Mouse (Mus musculus) stomach, embryonic 14.5 days (tissue): ENCODE measurements around the gene Scrt2. TPM values are rescaled to one million over a fixed set of nuclear protein-coding genes. Genes with fewer than 3 reads are reported as not detected.
A peak's percentile ranks its signal among the peaks of the same experiment; 100 is the strongest.

Source experiments
- ATAC-seq: fragments of 200-750 bp; cut with Nextera tagmentation; 2 replicates; pipeline ENCODE4 v1.8.0; 2017; ENCODE audit warnings: low read depth, moderate TSS enrichment; ENCODE audit not compliant: insufficient number of reproducible peaks, insufficient read depth, low FRiP score
- H3K27ac ChIP-seq: fragments of 300-500 bp; sonication (generic); 2 replicates; pipeline ENCODE4 v1.5.1; 2014; ENCODE audit warnings: mild to moderate bottlenecking, low read length, moderate library complexity, mixed read lengths
- H3K27me3 ChIP-seq: fragments of 300-500 bp; sonication (generic); 2 replicates; pipeline ENCODE4 v1.6.1; 2014; ENCODE audit warnings: low read length, control low read depth, mixed read lengths; ENCODE audit not compliant: control insufficient read depth, insufficient read depth
- H3K36me3 ChIP-seq: fragments of 300-500 bp; sonication (generic); 2 replicates; pipeline ENCODE4 v1.6.1; 2014; ENCODE audit warnings: mild to moderate bottlenecking, control low read depth, low read length, moderate library complexity, mixed read lengths; ENCODE audit not compliant: control insufficient read depth, insufficient read depth
- H3K4me1 ChIP-seq: fragments of 300-500 bp; sonication (generic); 2 replicates; pipeline ENCODE4 v1.6.1; 2014; ENCODE audit warnings: low read length, control low read depth, mixed read lengths; ENCODE audit not compliant: control insufficient read depth, insufficient read depth
- H3K4me2 ChIP-seq: fragments of 300-500 bp; sonication (generic); replicated peaks from 2 replicates; pipeline ENCODE4 v1.6.1; 2014; ENCODE audit warnings: low read depth, low read length, control low read depth
- H3K4me3 ChIP-seq: fragments of 300-500 bp; sonication (generic); 2 replicates; pipeline ENCODE4 v1.5.1; 2014; ENCODE audit warnings: low read depth, low read length, control low read depth
- H3K9ac ChIP-seq: fragments of 300-500 bp; sonication (generic); replicated peaks from 2 replicates; pipeline ENCODE4 v1.6.1; 2014; ENCODE audit warnings: low read depth, mild to moderate bottlenecking, control low read depth, low read length, moderate library complexity, mixed read lengths
- H3K9me3 ChIP-seq: fragments of 300-500 bp; sonication (generic); 2 replicates; pipeline ENCODE4 v1.6.1; 2016; ENCODE audit warnings: low read depth, low read length, control low read depth; ENCODE audit not compliant: control insufficient read depth
- WGBS: fragments of 180-500 bp; shearing (Covaris S2); extraction: QIAGEN DNeasy Blood & Tissue Kit; methylation state at CpG from one replicate; pipeline ENCODE4 v1.1.7; 2014; 5-methylcytosine and 5-hydroxymethylcytosine counted together
- polyA plus RNA-seq: library from polyadenylated mRNA; unstranded; fragments of >200 nt; fragmentation: Nextera tagmentation; extraction: Ambion mirVana; gene quantifications from 2 replicates; pipeline ENCODE4 v1.2.1, GENCODE M21; 2014

The Scrt2 gene
- polyA plus RNA-seq, 1 experiment from 2014 or later: 0.12 TPM

- no peaks in the 10 kb centered on the region for H3K36me3 ChIP-seq
- WGBS: 85% methylated on average over 3 of the region's 3 CpGs
- no peak for ATAC-seq
- no peaks in the 10 kb centered on the region for H3K4me1 ChIP-seq
- H3K27me3 ChIP-seq: no peaks in the 10 kb centered on the region
- no peak overlapping the region for H3K27ac ChIP-seq
- H3K9ac ChIP-seq: peak overlapping the region; percentile 55; the same call in 1 of the 2 replicates
- H3K4me3 ChIP-seq: peak overlapping the region; percentile 64
- H3K4me2 ChIP-seq: peak overlapping the region; percentile 85
- no peaks in the 10 kb centered on the region for H3K9me3 ChIP-seq
Observed at GRCm38 (mm10) chr2:152106225-152106595, 24.9 kb downstream of the Scrt2 start.

- no peaks in the 10 kb centered on the region for H3K27me3 ChIP-seq
- H3K36me3 ChIP-seq: no peaks in the 10 kb centered on the region
- no peak overlapping the region for H3K9ac ChIP-seq
- 0 out of 2 replicates have a peak overlapping the region, but pooled peaks have one; percentile 64 for H3K4me3 ChIP-seq
- ATAC-seq: no peak
- H3K4me1 ChIP-seq: no peaks in the 10 kb centered on the region
- WGBS: 90% methylated on average over 10 of the region's 10 CpGs
- H3K4me2 ChIP-seq: no peak overlapping the region
- H3K27ac ChIP-seq: no peak overlapping the region
- H3K9me3 ChIP-seq: no peaks in the 10 kb centered on the region
Observed at GRCm38 (mm10) chr2:152106597-152106996, 25.3 kb downstream of the Scrt2 start.

- Histone ChIP-seq H3K4me2 (no peak overlapping the region), H3K4me3 (no peak overlapping the region), H3K9me3 (no peaks in the 10 kb centered on the region), H3K4me1 (no peaks in the 10 kb centered on the region), H3K27ac (no peak overlapping the region), H3K9ac (no peak overlapping the region), H3K27me3 (no peaks in the 10 kb centered on the region), H3K36me3 (no peaks in the 10 kb centered on the region)
- WGBS: 74% methylated on average over 7 of the region's 7 CpGs
- ATAC-seq: no peak
Observed at GRCm38 (mm10) chr2:152108702-152109101, 27.4 kb downstream of the Scrt2 start.

- H3K4me2 ChIP-seq: no peak overlapping the region
- WGBS: 88% methylated on average over 5 of the region's 5 CpGs
- H3K4me1 ChIP-seq: 0 out of 2 replicates have a peak, but pooled peaks cover 1% of the 10 kb centered on the region
- no peaks in the 10 kb centered on the region for H3K9me3 ChIP-seq
- H3K9ac ChIP-seq: no peak overlapping the region
- no peaks in the 10 kb centered on the region for H3K36me3 ChIP-seq
- ATAC-seq: no peak
- H3K27me3 ChIP-seq: no peaks in the 10 kb centered on the region
- no peak overlapping the region for H3K27ac ChIP-seq
- H3K4me3 ChIP-seq: no peak overlapping the region
Observed at GRCm38 (mm10) chr2:152109386-152109785, 28.1 kb downstream of the Scrt2 start.

GRCm38 (mm10) chr2:152111311-152111710 lies 30.0 kb downstream of the Scrt2 start:
- no peaks in the 10 kb centered on the region for H3K27me3 ChIP-seq
- H3K9me3 ChIP-seq: no peaks in the 10 kb centered on the region
- ATAC-seq: no peak
- H3K36me3 ChIP-seq: no peaks in the 10 kb centered on the region
- no peak overlapping the region for H3K9ac ChIP-seq
- H3K4me2 ChIP-seq: no peak overlapping the region
- H3K27ac ChIP-seq: no peak overlapping the region
- peaks cover 7% of the 10 kb centered on the region; the same call in 1 of the 2 replicates for H3K4me1 ChIP-seq
- no peak overlapping the region for H3K4me3 ChIP-seq
- 55% methylated on average over 2 of the region's 2 CpGs for WGBS

GRCm38 (mm10) chr2:152111920-152112319 lies 30.6 kb downstream of the Scrt2 start:
- Histone ChIP-seq H3K9me3 (no peaks in the 10 kb centered on the region), H3K4me3 (no peak overlapping the region), H3K9ac (no peak overlapping the region), H3K4me1 (peaks cover 7% of the 10 kb centered on the region; the same call in 1 of the 2 replicates), H3K4me2 (no peak overlapping the region), H3K36me3 (no peaks in the 10 kb centered on the region), H3K27me3 (no peaks in the 10 kb centered on the region), H3K27ac (no peak overlapping the region)
- peak; percentile 87 for ATAC-seq
- WGBS: 4% methylated on average over 7 of the region's 7 CpGs

GRCm38 (mm10) chr2:152112490-152112889 lies 31.2 kb downstream of the Scrt2 start:
- Histone ChIP-seq H3K4me1 (peaks cover 7% of the 10 kb centered on the region; the same call in 1 of the 2 replicates), H3K36me3 (no peaks in the 10 kb centered on the region), H3K4me2 (no peak overlapping the region), H3K27me3 (no peaks in the 10 kb centered on the region), H3K27ac (no peak overlapping the region), H3K4me3 (no peak overlapping the region), H3K9me3 (no peaks in the 10 kb centered on the region), H3K9ac (no peak overlapping the region)
- WGBS: 91% methylated on average over 5 of the region's 5 CpGs
- ATAC-seq: no peak

- no peak for ATAC-seq
- no peaks in the 10 kb centered on the region for H3K27me3 ChIP-seq
- H3K9ac ChIP-seq: no peak overlapping the region
- peaks cover 7% of the 10 kb centered on the region; the same call in 1 of the 2 replicates for H3K4me1 ChIP-seq
- H3K27ac ChIP-seq: no peak overlapping the region
- H3K9me3 ChIP-seq: no peaks in the 10 kb centered on the region
- H3K4me2 ChIP-seq: no peak overlapping the region
- H3K36me3 ChIP-seq: no peaks in the 10 kb centered on the region
- WGBS: 70% methylated on average over 10 of the region's 10 CpGs
- H3K4me3 ChIP-seq: no peak overlapping the region
Observed at GRCm38 (mm10) chr2:152112970-152113369, 31.6 kb downstream of the Scrt2 start.
